Mouse (Mus musculus) kidney, postnatal 0 days (tissue): Measurements from ENCODE around the gene Ngef. TPM values are rescaled to one million over a fixed set of nuclear protein-coding genes. Genes with fewer than 3 reads are reported as not detected.
A peak's percentile ranks its signal among the peaks of the same experiment; 100 is the strongest.

Experiments
- ATAC-seq: fragments of 200-750 bp; cut with Nextera tagmentation; replicated peaks from 2 replicates; pipeline ENCODE4 v1.8.0; 2017; ENCODE audit warnings: low read depth, moderate number of reproducible peaks, moderate TSS enrichment, moderate library complexity; ENCODE audit not compliant: low FRiP score
- DNase-seq: peaks from one replicate; pipeline ENCODE4 v3.0.0-alpha.2; 2016; ENCODE audit warnings: low spot score
- H3K27ac ChIP-seq: fragments of 300-500 bp; sonication (generic); 2 replicates; pipeline ENCODE4 v1.5.1; 2014; ENCODE audit warnings: mild to moderate bottlenecking
- H3K27me3 ChIP-seq: fragments of 300-500 bp; sonication (generic); 2 replicates; pipeline ENCODE4 v1.6.1; 2014; ENCODE audit warnings: low read length, mixed read lengths; ENCODE audit not compliant: insufficient read depth
- H3K36me3 ChIP-seq: fragments of 300-500 bp; sonication (generic); 2 replicates; pipeline ENCODE4 v1.6.1; 2014; ENCODE audit warnings: low read length, mixed read lengths; ENCODE audit not compliant: insufficient read depth
- H3K4me1 ChIP-seq: fragments of 300-500 bp; sonication (generic); replicated peaks from 2 replicates; pipeline ENCODE4 v1.6.1; 2014; ENCODE audit warnings: antibody characterized with exemption, low read length, mixed read lengths; ENCODE audit not compliant: insufficient read depth
- H3K4me2 ChIP-seq: fragments of 300-500 bp; sonication (generic); 2 replicates; pipeline ENCODE4 v1.6.1; 2014; ENCODE audit warnings: mild to moderate bottlenecking, low read length, moderate library complexity, mixed read lengths
- H3K4me3 ChIP-seq: fragments of 300-500 bp; sonication (generic); replicated peaks from 2 replicates; pipeline ENCODE4 v1.5.1; 2014; ENCODE audit warnings: low read depth, low read length
- H3K9ac ChIP-seq: fragments of 300-500 bp; sonication (generic); 2 replicates; pipeline ENCODE4 v1.6.1; 2014; ENCODE audit warnings: low read depth, low read length
- H3K9me3 ChIP-seq: fragments of 300-500 bp; sonication (generic); replicated peaks from 2 replicates; pipeline ENCODE4 v1.6.1; 2016; ENCODE audit warnings: low read length, inconsistent platforms, mixed read lengths
- CTCF ChIP-seq: IDR thresholded peaks from 2 replicates; pipeline ENCODE4 v1.5.1; 2016; ENCODE audit warnings: antibody characterized with exemption, low read depth, mild to moderate bottlenecking, moderate library complexity
- WGBS: fragments of 180-500 bp; shearing (Covaris S2); extraction: QIAGEN DNeasy Blood & Tissue Kit; methylation state at CpG from one replicate; pipeline ENCODE4 v1.1.7; 2014; 5-methylcytosine and 5-hydroxymethylcytosine counted together
- polyA plus RNA-seq: library from polyadenylated mRNA; unstranded; fragments of >200 nt; fragmentation: Nextera tagmentation; extraction: Ambion mirVana; gene quantifications from 2 replicates; pipeline ENCODE4 v1.2.1, GENCODE M21; 2015

Ngef gene
- polyA plus RNA-seq, 1 experiment from 2014 or later, result 4.4 TPM

- no peaks in the 10 kb centered on the region for H3K4me1 ChIP-seq
- H3K27ac ChIP-seq, result no peak overlapping the region
- no peaks in the 10 kb centered on the region for H3K36me3 ChIP-seq
- no peak overlapping the region for H3K9ac ChIP-seq
- H3K27me3 ChIP-seq, result no peaks in the 10 kb centered on the region
- peak; percentile 64 for TF ChIP-seq CTCF
- no peak overlapping the region for H3K4me2 ChIP-seq
- no peak overlapping the region for H3K4me3 ChIP-seq
- H3K9me3 ChIP-seq, result no peaks in the 10 kb centered on the region
- WGBS, result 37% methylated on average over 7 of the region's 7 CpGs
- ATAC-seq (no peak), DNase-seq (peak; percentile 56)
Observed at GRCm38 (mm10) chr1:87541614-87542013, 32.1 kb downstream of the Ngef start.

- ATAC-seq (no peak), DNase-seq (no peak)
- no peaks in the 10 kb centered on the region for H3K4me1 ChIP-seq
- no peaks in the 10 kb centered on the region for H3K9me3 ChIP-seq
- no peak overlapping the region for H3K27ac ChIP-seq
- no peak overlapping the region for H3K4me2 ChIP-seq
- H3K36me3 ChIP-seq, result no peaks in the 10 kb centered on the region
- no peak overlapping the region for H3K4me3 ChIP-seq
- H3K27me3 ChIP-seq, result no peaks in the 10 kb centered on the region
- WGBS, result 95% methylated on average over 1 of the region's 1 CpGs
- TF ChIP-seq CTCF, result no peak
- no peak overlapping the region for H3K9ac ChIP-seq
Observed at GRCm38 (mm10) chr1:87537008-87537407, 36.7 kb downstream of the Ngef start.

- ATAC-seq, result no peak
Observed at GRCm38 (mm10) chr1:87534118-87534517, 39.6 kb downstream of the Ngef start.

GRCm38 (mm10) chr1:87532346-87532745 lies 41.3 kb downstream of the Ngef start:
- WGBS, result 80% methylated on average over 4 of the region's 4 CpGs

More at GRCm38 (mm10) chr1:87534118-87534517, 39.6 kb downstream of the Ngef start:
- no peak for DNase-seq
- Histone ChIP-seq H3K4me1 (no peaks in the 10 kb centered on the region), H3K27me3 (no peaks in the 10 kb centered on the region), H3K36me3 (no peaks in the 10 kb centered on the region), H3K9ac (no peak overlapping the region), H3K27ac (no peak overlapping the region), H3K4me2 (no peak overlapping the region), H3K9me3 (no peaks in the 10 kb centered on the region), H3K4me3 (no peak overlapping the region)
- TF ChIP-seq CTCF, result no peak
- 47% methylated on average over 3 of the region's 3 CpGs for WGBS

GRCm38 (mm10) chr1:87527191-87527590 lies 46.5 kb downstream of the Ngef start:
- Histone ChIP-seq H3K27ac (no peak overlapping the region), H3K36me3 (no peaks in the 10 kb centered on the region), H3K9me3 (no peaks in the 10 kb centered on the region), H3K4me3 (no peak overlapping the region), H3K9ac (no peak overlapping the region), H3K4me1 (no peaks in the 10 kb centered on the region), H3K4me2 (no peak overlapping the region), H3K27me3 (no peaks in the 10 kb centered on the region)
- WGBS, result 75% methylated on average over 9 of the region's 9 CpGs
- no peak for TF ChIP-seq CTCF
- no peak for ATAC-seq
- DNase-seq, result no peak

More at GRCm38 (mm10) chr1:87532346-87532745, 41.3 kb downstream of the Ngef start:
- Histone ChIP-seq H3K4me2 (no peak overlapping the region), H3K9ac (no peak overlapping the region), H3K4me3 (no peak overlapping the region), H3K36me3 (no peaks in the 10 kb centered on the region), H3K9me3 (no peaks in the 10 kb centered on the region), H3K4me1 (no peaks in the 10 kb centered on the region), H3K27me3 (no peaks in the 10 kb centered on the region), H3K27ac (no peak overlapping the region)
- no peak for TF ChIP-seq CTCF
- ATAC-seq, result no peak
- no peak for DNase-seq

GRCm38 (mm10) chr1:87525041-87525440 lies 48.6 kb downstream of the Ngef start:
- Histone ChIP-seq H3K4me3 (no peak overlapping the region), H3K9me3 (no peaks in the 10 kb centered on the region), H3K27me3 (no peaks in the 10 kb centered on the region), H3K27ac (no peak overlapping the region), H3K4me1 (no peaks in the 10 kb centered on the region), H3K36me3 (no peaks in the 10 kb centered on the region), H3K9ac (no peak overlapping the region), H3K4me2 (no peak overlapping the region)
- 90% methylated on average over 7 of the region's 7 CpGs for WGBS
- DNase-seq (no peak), ATAC-seq (no peak)
- TF ChIP-seq CTCF, result no peak

GRCm38 (mm10) chr1:87521523-87521922 lies 52.1 kb downstream of the Ngef start:
- Histone ChIP-seq H3K27me3 (no peaks in the 10 kb centered on the region), H3K9ac (no peak overlapping the region), H3K27ac (no peak overlapping the region), H3K4me3 (no peak overlapping the region), H3K9me3 (no peaks in the 10 kb centered on the region), H3K4me1 (no peaks in the 10 kb centered on the region), H3K36me3 (no peaks in the 10 kb centered on the region), H3K4me2 (no peak overlapping the region)
- DNase-seq (no peak), ATAC-seq (no peak)
- TF ChIP-seq CTCF, result no peak
- 59% methylated on average over 1 of the region's 1 CpGs for WGBS
